Mouse (Mus musculus) embryo, embryonic 9.5 days (tissue): ENCODE results near the gene Hormad1.

Source experiments
- DNase-seq: peaks from one replicate; pipeline ENCODE4 v3.0.0-alpha.2; 2017; ENCODE audit errors: extremely low spot score

Gene Hormad1

DNA sequence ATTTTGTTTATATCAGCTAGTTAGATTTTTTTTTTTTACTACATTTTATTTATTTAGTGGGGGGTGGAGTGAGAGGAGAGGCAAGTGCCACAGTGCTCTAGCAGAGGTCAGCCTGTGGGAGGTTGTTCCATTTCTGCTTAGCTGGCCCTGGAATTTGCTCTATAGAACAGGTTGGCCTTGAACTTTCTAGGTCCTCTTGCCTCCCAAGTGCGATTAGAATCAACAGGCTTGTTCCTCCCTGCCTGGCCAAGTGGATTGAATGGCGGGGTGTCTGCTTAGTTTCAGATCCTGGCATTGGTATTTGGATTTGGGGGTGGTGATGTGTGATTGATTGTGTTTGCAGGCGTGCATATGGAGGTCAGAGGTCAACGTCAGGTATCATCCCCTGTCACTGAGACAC is 76.6 kb downstream of the Hormad1 start:
- DNase-seq = no peak
